Mouse (Mus musculus) lung, embryonic 16.5 days (tissue): Measurements from ENCODE around the gene Kndc1. TPM values are rescaled to one million over a fixed set of nuclear protein-coding genes. Genes with fewer than 3 reads are reported as not detected.

Experiments used
- ATAC-seq: fragments of 200-750 bp; cut with Nextera tagmentation; 2 replicates; pipeline ENCODE4 v1.8.0; 2017; ENCODE audit warnings: low read depth, mild to moderate bottlenecking, moderate library complexity
- H3K27ac ChIP-seq: fragments of 300-500 bp; sonication (generic); 2 replicates; pipeline ENCODE4 v1.5.1; 2014; ENCODE audit warnings: mild to moderate bottlenecking, control low read depth, low read length
- H3K27me3 ChIP-seq: fragments of 300-500 bp; sonication (generic); 2 replicates; pipeline ENCODE4 v1.6.1; 2014; ENCODE audit warnings: low read depth, low read length, mixed read lengths; ENCODE audit not compliant: control insufficient read depth, insufficient read depth
- H3K36me3 ChIP-seq: fragments of 300-500 bp; sonication (generic); 2 replicates; pipeline ENCODE4 v1.6.1; 2014; ENCODE audit warnings: low read length; ENCODE audit not compliant: control insufficient read depth, insufficient read depth
- H3K4me1 ChIP-seq: fragments of 300-500 bp; sonication (generic); replicated peaks from 2 replicates; pipeline ENCODE4 v1.6.1; 2014; ENCODE audit warnings: low read length, mixed read lengths; ENCODE audit not compliant: control insufficient read depth, insufficient read depth
- H3K4me2 ChIP-seq: fragments of 300-500 bp; sonication (generic); 2 replicates; pipeline ENCODE4 v1.6.1; 2014; ENCODE audit warnings: low read depth, low read length, control low read depth
- H3K4me3 ChIP-seq: fragments of 300-500 bp; sonication (generic); 2 replicates; pipeline ENCODE4 v1.5.1; 2014; ENCODE audit warnings: mild to moderate bottlenecking, low read length, control low read depth
- H3K9ac ChIP-seq: fragments of 300-500 bp; sonication (generic); 2 replicates; pipeline ENCODE4 v1.6.1; 2014; ENCODE audit warnings: low read length, control low read depth
- H3K9me3 ChIP-seq: fragments of 300-500 bp; sonication (generic); 2 replicates; pipeline ENCODE4 v1.6.1; 2016; ENCODE audit warnings: low read length; ENCODE audit not compliant: control insufficient read depth
- WGBS: fragments of 180-500 bp; shearing (Covaris S2); extraction: QIAGEN DNeasy Blood & Tissue Kit; methylation state at CpG from one replicate; pipeline ENCODE4 v1.1.7; 2014; 5-methylcytosine and 5-hydroxymethylcytosine counted together
- polyA plus RNA-seq: library from polyadenylated mRNA; unstranded; fragments of >200 nt; fragmentation: Nextera tagmentation; extraction: Ambion mirVana; gene quantifications from 2 replicates; pipeline ENCODE4 v1.2.1, GENCODE M21; 2015

Kndc1 gene
- polyA plus RNA-seq, 1 experiment from 2014 or later, result 1.1 TPM

DNA sequence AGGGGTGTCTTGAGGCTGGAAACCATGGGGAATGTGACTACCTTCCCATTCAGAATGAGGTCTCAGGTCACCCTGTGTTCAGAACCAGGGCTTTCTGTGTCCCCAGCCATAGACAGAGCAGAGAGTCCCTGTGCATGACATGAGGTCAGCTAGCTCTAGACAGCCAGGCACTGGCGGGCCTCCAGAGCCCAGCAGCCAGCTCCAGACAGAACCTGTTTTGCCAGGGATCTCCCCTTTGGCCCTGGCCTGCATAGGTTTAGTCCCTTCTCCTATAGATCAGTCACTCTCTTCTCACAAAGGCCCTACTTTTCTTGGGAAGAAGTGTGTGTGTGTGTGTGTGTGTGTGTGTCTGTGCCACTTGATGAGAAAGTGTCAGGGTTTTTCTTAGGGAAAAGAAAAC lies 29.6 kb upstream of the Kndc1 start:
- no peak overlapping the region for H3K27ac ChIP-seq
- no peaks in the 10 kb centered on the region for H3K36me3 ChIP-seq
- no peaks in the 10 kb centered on the region for H3K9me3 ChIP-seq
- WGBS, result 55% methylated on average over 1 of the region's 1 CpGs
- no peaks in the 10 kb centered on the region for H3K27me3 ChIP-seq
- H3K9ac ChIP-seq, result no peak overlapping the region
- no peak for ATAC-seq
- H3K4me1 ChIP-seq, result no peaks in the 10 kb centered on the region
- H3K4me2 ChIP-seq, result no peak overlapping the region
- H3K4me3 ChIP-seq, result no peak overlapping the region

DNA sequence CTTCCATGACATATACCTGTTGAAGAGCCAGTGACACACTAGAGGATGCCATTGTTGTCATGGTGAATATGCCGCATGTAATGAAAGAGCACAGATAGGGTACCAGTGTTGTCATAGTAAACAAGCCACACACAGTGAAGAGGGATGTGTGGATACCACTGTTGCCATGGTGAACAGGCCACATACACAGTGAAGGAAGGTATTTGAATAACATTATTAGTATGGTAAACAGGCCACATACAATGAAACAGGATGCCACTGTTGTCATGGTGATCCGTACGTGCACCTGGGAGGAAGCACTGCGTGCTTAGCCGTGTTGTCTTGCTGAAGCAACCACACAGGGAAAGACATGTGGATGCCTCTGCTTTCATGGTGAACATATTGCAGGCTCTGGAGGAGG lies 23.5 kb upstream of the Kndc1 start:
- Histone ChIP-seq H3K27ac (no peak overlapping the region), H3K9ac (no peak overlapping the region), H3K4me3 (no peak overlapping the region), H3K27me3 (no peaks in the 10 kb centered on the region), H3K4me2 (no peak overlapping the region), H3K4me1 (no peaks in the 10 kb centered on the region), H3K9me3 (no peaks in the 10 kb centered on the region), H3K36me3 (no peaks in the 10 kb centered on the region)
- no peak for ATAC-seq
- 76% methylated on average over 5 of the region's 5 CpGs for WGBS

DNA sequence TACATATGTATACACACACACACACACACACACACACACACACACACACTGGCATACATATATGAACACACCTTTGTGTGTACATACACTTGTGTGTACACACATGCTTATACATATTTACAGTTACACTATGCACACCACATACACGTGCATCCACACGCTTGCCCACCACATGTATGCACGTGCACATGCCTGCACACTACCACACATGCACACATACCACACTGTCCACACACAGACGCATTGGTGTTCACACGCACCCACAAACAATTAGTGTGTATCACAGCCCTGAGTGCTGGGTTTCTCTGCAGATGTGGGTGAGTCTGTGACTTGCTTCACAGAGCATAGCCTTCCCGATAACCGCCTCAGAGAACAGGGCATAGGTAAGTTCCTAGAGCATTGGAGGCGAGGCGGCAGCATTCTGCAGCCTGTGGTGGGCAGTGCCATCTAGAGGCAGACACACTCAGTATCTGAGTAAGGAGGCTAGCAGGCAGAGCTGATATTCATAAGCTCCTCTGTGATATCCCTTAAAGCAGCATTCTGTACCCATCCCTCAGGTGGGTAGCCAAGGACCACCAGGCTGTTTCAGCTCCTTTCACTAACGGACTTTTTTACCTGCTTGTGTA lies 17.2 kb upstream of the Kndc1 start:
- H3K9ac ChIP-seq, result no peak overlapping the region
- H3K36me3 ChIP-seq, result no peaks in the 10 kb centered on the region
- H3K4me3 ChIP-seq, result no peak overlapping the region
- ATAC-seq, result no peak
- H3K27ac ChIP-seq, result no peak overlapping the region
- no peaks in the 10 kb centered on the region for H3K27me3 ChIP-seq
- H3K4me1 ChIP-seq, result no peaks in the 10 kb centered on the region
- H3K9me3 ChIP-seq, result no peaks in the 10 kb centered on the region
- H3K4me2 ChIP-seq, result no peak overlapping the region
- 66% methylated on average over 10 of the region's 10 CpGs for WGBS

DNA sequence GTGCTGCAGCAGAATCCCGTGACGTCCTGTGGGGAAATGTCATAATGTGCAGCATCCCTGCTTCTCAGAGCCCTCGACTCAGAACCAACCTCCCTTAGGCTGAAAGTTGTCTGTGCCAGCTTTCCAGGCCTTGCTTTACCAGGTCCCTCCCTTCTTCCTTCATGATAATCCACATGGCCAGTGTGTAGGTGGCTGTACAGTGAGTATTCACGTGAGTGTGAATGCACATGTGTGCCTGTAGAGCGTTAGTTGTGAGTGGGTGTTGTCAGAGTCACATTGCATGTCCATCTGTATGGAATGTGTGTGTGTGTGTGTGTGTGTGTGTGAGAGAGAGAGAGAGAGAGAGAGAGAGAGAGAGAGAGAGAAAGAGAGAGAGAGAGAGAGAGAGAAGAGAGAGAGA lies 16.4 kb upstream of the Kndc1 start:
- H3K36me3 ChIP-seq, result no peaks in the 10 kb centered on the region
- no peak overlapping the region for H3K27ac ChIP-seq
- no peaks in the 10 kb centered on the region for H3K4me1 ChIP-seq
- no peak overlapping the region for H3K4me2 ChIP-seq
- no peak overlapping the region for H3K9ac ChIP-seq
- H3K9me3 ChIP-seq, result no peaks in the 10 kb centered on the region
- no peak overlapping the region for H3K4me3 ChIP-seq
- no peaks in the 10 kb centered on the region for H3K27me3 ChIP-seq
- 59% methylated on average over 5 of the region's 5 CpGs for WGBS
- ATAC-seq, result no peak

DNA sequence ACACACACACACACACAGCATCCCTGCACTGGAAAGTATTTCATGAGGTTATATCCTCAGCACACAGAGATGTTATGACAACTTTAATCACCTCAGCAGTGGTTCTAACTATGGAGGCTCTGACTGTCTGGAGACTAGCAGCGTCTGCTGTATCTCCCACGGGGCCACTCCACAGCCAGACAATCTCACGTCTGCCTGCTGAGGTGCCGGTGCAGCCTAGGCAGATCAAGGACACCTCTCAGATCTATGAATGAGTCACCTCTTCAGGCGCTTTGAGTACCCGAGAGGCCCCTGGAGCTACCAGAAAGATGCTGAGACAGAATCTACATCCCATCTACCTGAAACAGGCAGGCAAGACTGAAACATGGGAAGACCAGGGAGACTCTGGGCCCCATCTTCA lies 15.9 kb upstream of the Kndc1 start:
- H3K27me3 ChIP-seq, result no peaks in the 10 kb centered on the region
- H3K9me3 ChIP-seq, result no peaks in the 10 kb centered on the region
- H3K27ac ChIP-seq, result no peak overlapping the region
- WGBS, result 29% methylated on average over 6 of the region's 6 CpGs
- H3K4me1 ChIP-seq, result no peaks in the 10 kb centered on the region
- no peaks in the 10 kb centered on the region for H3K36me3 ChIP-seq
- H3K4me2 ChIP-seq, result no peak overlapping the region
- H3K4me3 ChIP-seq, result no peak overlapping the region
- H3K9ac ChIP-seq, result no peak overlapping the region
- no peak for ATAC-seq

DNA sequence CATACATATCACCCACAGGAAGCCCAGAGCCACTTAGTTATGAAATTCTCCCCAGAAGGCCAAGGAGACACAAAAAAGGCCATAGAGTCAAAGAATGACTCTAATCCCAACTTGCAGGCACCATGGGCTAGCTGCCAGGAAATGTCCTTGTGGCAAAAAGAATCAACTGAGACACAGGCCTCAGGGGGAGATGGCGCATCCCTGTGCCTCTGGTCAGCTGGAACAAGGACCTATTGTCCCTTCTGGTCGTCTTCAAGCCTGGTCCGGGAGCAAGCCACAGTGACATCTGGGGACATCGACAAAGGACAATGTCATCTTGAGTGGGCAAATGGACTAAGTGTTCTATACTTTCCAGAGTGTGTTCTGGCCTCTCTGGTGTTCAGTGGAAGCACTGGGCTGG lies 11.0 kb upstream of the Kndc1 start:
- no peaks in the 10 kb centered on the region for H3K9me3 ChIP-seq
- H3K4me2 ChIP-seq, result no peak overlapping the region
- no peaks in the 10 kb centered on the region for H3K27me3 ChIP-seq
- no peak overlapping the region for H3K4me3 ChIP-seq
- H3K36me3 ChIP-seq, result no peaks in the 10 kb centered on the region
- no peak overlapping the region for H3K9ac ChIP-seq
- H3K27ac ChIP-seq, result no peak overlapping the region
- H3K4me1 ChIP-seq, result no peaks in the 10 kb centered on the region
- no peak for ATAC-seq
- WGBS, result 84% methylated on average over 4 of the region's 4 CpGs

DNA sequence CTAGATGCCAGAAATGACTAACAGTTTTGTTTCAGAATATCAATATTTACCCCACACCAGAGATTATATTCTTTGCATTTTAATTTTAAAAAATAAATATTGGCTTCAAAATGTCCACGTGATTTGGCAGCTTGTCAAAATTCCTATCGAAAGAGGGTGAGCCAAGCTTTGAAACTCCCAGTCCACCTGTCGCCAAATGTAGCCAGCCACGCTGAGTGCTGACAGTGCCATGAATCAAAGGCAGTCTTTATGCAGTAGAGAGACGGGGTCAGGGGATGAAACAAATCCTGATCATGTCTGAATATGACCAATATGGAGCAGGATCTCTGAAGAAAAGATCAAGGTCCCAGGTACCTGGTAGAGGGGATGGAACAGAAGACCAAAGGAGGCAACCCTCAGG lies 2.7 kb upstream of the Kndc1 start:
- Histone ChIP-seq H3K27me3 (peaks cover 30% of the 10 kb centered on the region), H3K4me2 (no peak overlapping the region), H3K27ac (no peak overlapping the region), H3K4me1 (no peaks in the 10 kb centered on the region), H3K36me3 (no peaks in the 10 kb centered on the region), H3K9me3 (no peaks in the 10 kb centered on the region), H3K9ac (no peak overlapping the region), H3K4me3 (no peak overlapping the region)
- no peak for ATAC-seq
- WGBS, result 33% methylated on average over 5 of the region's 5 CpGs

DNA sequence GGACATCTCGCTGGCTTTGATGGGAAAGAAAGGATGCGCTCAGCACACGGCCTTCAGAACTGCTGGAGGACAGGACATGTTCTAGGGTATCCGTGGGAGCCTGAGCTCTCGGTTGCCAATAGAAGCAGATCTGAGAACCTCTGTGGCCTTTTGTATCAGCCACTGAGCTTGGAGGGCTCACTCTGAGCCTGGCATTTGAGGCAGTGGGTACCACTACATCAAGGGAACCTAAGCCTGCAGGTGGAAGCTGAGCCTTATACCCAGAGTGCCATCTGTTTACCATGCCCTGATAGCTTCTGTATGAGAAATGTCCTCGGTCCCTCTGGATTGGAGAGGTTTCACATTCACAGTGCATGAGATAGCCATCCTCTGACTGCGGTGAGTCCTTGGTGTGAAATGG lies 1.8 kb downstream of the Kndc1 start:
- H3K36me3 ChIP-seq, result no peaks in the 10 kb centered on the region
- H3K4me1 ChIP-seq, result no peaks in the 10 kb centered on the region
- H3K9ac ChIP-seq, result no peak overlapping the region
- ATAC-seq, result no peak
- no peak overlapping the region for H3K4me2 ChIP-seq
- H3K27me3 ChIP-seq, result peaks cover 30% of the 10 kb centered on the region
- H3K27ac ChIP-seq, result no peak overlapping the region
- H3K4me3 ChIP-seq, result no peak overlapping the region
- H3K9me3 ChIP-seq, result no peaks in the 10 kb centered on the region
- WGBS, result 76% methylated on average over 7 of the region's 7 CpGs

DNA sequence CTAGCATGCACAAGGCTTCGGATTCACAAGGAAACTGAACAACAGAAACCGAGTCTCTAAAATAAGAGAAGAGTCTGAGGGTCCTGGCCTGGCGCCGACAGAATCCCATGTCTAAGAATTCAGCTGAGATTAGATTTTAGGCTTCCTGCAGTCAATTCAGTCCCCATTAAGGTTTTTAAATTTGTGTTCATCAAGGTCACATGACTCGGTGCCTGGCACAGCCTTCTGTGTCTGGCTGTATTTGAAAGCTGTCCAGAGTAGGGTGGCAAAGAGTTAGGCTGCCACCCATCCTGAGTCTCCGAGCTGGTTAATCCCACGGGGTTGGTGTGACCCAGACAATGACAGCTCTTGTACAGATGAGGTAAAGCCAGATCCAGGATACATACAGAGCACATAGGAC lies 2.3 kb downstream of the Kndc1 start:
- no peaks in the 10 kb centered on the region for H3K9me3 ChIP-seq
- 76% methylated on average over 7 of the region's 7 CpGs for WGBS
- no peak overlapping the region for H3K4me3 ChIP-seq
- H3K4me1 ChIP-seq, result no peaks in the 10 kb centered on the region
- no peak for ATAC-seq
- no peak overlapping the region for H3K9ac ChIP-seq
- no peak overlapping the region for H3K27ac ChIP-seq
- peaks cover 30% of the 10 kb centered on the region for H3K27me3 ChIP-seq
- H3K36me3 ChIP-seq, result no peaks in the 10 kb centered on the region
- no peak overlapping the region for H3K4me2 ChIP-seq

DNA sequence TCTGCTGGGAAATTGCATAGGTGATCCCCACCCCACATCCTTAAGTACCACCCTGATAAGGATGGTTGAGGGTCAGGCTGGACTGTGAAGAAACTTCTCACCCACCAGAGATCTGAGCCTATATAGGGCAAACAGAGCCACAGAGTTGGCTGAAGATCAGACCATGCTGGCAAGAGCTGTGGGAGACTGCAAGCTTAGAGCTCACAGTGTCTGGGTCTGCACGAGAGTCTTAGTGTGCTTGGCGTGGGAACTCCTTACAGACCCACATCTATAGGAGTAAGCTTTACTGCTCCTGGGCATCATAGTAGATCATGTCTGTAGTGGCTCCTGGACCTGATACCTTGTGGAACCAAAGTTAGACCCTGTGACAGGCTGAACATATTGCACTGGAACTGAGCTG lies 4.1 kb downstream of the Kndc1 start:
- Histone ChIP-seq H3K27ac (no peak overlapping the region), H3K27me3 (peaks cover 25% of the 10 kb centered on the region), H3K4me2 (no peak overlapping the region), H3K36me3 (no peaks in the 10 kb centered on the region), H3K9ac (no peak overlapping the region), H3K9me3 (no peaks in the 10 kb centered on the region), H3K4me1 (no peaks in the 10 kb centered on the region), H3K4me3 (no peak overlapping the region)
- ATAC-seq, result no peak
- 80% methylated on average over 2 of the region's 2 CpGs for WGBS
